Mouse (Mus musculus) layer of hippocampus, adult 8-10 months (tissue): ENCODE measurements around the gene Wdr63. TPM values are rescaled to one million over a fixed set of nuclear protein-coding genes. Genes with fewer than 3 reads are reported as not detected.

Source experiments
- DNase-seq, 2 experiments: peaks; one replicate each; pipeline ENCODE4 v3.0.0; 2022; ENCODE audit warnings: low spot score in 2 of 2
- total RNA-seq, 4 experiments: library from RNA; stranded (reverse); gene quantifications; 2 replicates each; pipeline ENCODE4 v1.2.4; 2022

The Wdr63 gene
- total RNA-seq, result 1 to 10 TPM in 2 of 4 experiments, under 1 TPM in 2; 0.67 to 1.7 (median 0.96) TPM

GRCm38 (mm10) chr3:146107921-146108571 is at the start of gene Wdr63:
TSS of gene Wdr63 (minus strand) at chr3:146108130.
- peak; percentile 68 to 76 for DNase-seq

GRCm38 (mm10) chr3:146156811-146157210 is 48.9 kb upstream of the Wdr63 start:
- no peak for DNase-seq

GRCm38 (mm10) chr3:146155628-146156576 is 48.0 kb upstream of the Wdr63 start:
- DNase-seq, result no peak

GRCm38 (mm10) chr3:146153862-146154611 is 46.1 kb upstream of the Wdr63 start:
- no peak for DNase-seq

GRCm38 (mm10) chr3:146152913-146153312 is 45.0 kb upstream of the Wdr63 start:
- DNase-seq, result no peak

GRCm38 (mm10) chr3:146152348-146152747 is 44.4 kb upstream of the Wdr63 start:
- no peak for DNase-seq

DNA sequence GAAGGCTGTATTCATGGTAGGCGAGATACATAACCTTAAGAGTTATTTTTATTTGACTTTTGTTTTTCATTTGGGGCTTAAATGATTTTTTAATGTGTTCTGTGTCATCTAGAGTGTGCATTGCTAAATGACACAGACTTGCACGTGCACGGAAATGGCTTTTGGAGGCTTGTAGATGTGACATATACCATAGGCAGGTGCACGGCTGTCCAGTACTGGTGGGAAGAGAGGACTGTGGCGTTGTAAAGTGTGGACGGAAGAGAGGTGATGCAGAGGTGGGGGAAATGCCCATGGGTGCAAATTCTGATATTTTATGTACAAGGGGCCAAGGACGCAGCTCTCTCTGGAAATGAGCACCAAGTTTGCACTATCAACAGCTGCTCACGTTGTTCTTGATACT is 43.8 kb upstream of the Wdr63 start:
- no peak for DNase-seq

DNA sequence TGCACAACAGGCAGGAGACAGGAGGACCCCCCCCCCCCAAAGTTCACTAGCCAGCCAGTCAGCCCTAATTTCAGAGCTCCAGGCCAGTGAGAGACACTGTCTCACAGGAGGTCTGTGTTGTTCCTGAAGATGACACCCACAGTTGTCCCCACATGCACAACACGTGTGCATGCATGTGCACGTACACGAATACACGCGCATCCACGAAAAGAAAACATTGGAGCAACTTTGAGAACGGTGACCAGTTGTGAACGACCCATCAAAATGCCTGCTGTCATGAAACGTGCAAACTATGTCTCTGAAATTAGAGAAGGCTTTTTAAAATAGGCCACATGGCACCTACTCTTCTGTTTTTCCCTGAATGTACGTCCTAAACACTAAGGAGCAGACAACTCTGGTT is 43.4 kb upstream of the Wdr63 start:
- no peak for DNase-seq

DNA sequence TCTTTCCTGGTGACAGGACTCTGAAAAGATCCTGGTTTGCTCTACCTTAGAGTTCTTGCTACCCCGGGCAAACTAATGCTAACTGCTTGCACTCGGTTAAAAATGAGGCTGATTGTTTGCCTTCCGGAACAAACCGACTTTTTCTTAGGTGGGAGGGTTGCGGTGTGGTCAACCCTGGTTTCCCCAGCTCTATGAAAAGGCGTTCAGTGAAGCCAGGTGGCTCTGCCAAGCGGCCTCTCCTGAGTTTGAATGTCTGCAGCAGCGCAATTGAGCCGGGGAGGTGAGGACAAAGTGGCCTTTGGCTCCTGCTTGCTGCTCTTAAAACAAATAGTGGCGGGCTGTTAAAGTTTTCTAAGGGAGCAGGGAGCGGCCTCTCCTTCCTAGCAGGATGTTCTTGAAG is 42.6 kb upstream of the Wdr63 start:
- no peak for DNase-seq

DNA sequence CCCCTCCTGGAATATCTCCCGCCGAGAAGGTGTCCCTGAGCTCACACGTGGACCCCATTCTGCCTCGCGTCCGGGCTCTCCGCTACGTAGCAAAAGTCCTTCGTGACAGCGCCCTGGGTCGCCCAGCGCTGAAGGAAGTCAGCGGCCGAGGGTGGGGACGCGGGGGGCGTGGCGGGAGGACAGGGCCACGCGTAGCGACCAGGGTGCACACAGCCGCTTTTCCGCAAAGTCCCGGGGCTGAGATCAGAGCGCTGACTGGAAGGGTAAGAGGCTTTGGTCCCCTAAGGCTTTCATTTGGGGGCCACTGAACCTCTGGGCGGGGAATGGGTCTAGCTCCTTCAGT is 42.1 kb upstream of the Wdr63 start:
- DNase-seq, result no peak

DNA sequence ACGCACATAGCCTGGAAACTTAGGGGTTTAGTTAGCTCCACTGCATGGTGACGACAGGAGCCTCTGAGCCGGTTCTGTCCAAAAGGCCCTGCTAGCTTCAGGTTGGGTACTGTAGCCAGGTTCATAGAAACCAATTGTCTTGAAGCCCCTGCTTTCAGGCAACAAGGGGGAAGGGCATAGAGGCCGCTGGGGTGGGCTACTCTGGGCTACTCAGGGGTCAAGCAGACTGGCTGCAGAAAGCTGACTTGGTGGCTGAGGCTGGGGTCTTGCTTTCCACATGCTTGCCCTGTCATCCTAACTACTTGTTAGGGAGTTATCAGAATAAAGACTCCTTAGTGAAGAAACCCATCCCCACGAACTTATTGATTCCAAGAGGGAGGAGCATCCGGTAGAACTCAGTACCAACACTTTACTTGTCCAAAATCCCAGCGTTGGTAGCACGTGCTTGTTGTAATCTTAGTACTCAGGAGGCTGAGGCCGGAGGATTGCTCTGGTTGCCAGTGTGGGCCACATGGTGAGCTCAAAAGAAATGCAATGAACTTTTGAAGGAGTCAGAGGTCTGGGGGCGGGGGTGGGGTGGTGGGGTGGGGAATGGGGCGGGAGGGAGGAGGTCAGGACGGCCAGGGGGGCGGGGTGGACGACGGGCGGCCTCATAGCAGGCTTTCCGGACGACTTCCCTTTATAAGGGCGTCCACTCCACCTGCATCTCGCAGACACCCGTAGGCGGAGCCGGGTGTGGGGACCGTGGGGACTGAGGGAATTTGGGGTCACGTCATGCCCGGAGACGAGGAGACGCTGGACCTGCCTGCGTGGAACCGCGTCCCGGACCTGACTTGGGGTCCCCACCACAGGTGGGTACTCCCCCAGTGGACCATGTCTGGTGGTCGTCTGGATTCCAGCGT is 41.5 kb upstream of the Wdr63 start, which contains the start of gene Mcoln2:
Gene Mcoln2, plus strand, starts transcription at position 678 of the 902 bp plus-strand sequence.
- no peak for DNase-seq

DNA sequence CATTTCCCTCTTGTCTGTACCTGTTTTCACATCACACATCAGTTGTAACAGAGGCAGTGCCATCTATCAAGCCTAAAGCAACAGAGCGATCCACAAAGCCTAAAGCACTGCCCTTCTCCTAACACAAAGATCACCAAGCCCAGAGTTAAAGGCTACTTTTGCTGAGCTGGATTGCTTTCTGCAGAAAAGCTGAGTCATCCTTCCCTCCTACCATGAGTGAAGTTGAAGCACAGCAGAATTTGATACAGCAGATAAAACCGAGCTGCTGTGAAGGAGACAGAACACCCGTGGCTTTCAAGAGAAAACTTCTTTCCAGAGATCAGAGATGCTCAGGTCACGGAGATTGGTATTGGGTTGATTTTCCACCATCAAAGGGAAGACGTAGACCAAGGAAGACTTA is 38.2 kb upstream of the Wdr63 start:
- DNase-seq, result no peak

- no peak for DNase-seq
Observed at GRCm38 (mm10) chr3:146145501-146145900, 37.6 kb upstream of the Wdr63 start.

DNA sequence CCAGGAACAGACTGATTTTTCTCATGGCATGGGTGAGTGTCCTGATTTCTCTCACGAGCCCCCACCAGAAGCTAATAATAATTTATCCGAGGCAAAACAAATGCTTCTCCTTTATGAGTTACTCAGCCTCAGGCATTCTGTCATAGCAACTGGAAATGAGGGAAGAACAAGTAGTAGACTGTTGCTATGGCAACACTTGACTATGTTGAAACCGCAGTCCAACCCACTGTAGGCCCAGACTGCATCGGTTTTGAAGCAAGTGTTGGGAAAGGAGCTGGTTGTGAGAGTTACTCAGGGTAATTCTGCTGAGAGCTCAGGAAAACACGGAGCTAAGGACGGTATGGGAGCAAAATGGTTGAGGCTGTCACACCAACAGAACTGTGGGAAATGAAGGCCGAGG is 34.6 kb upstream of the Wdr63 start:
- DNase-seq, result no peak

GRCm38 (mm10) chr3:146140276-146140675 is 32.3 kb upstream of the Wdr63 start:
- no peak for DNase-seq

GRCm38 (mm10) chr3:146136422-146136821 is 28.5 kb upstream of the Wdr63 start:
- no peak for DNase-seq

- DNase-seq, result no peak
Observed at GRCm38 (mm10) chr3:146135417-146135816, 27.5 kb upstream of the Wdr63 start.

GRCm38 (mm10) chr3:146134834-146135233 is 26.9 kb upstream of the Wdr63 start:
- no peak for DNase-seq

DNA sequence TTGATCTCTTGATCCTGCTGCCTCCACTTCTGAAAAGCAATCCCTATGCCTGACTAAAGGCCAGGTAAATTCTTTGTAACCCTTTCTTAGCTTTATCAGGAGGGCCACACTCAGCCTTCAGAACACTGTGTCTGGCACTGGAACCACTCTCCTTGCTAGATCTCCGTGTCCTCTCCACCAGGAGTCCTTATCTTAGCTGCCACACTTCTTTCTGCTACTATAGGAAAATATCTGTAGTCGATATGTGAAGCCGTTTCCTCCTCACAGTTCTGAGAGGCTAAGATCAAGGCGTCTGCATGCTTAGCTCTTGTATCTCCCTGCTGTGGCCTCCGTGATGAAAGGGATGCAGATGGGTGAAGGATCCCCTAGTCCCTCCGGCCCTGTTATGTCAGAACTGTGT is 19.3 kb upstream of the Wdr63 start:
- DNase-seq, result no peak

GRCm38 (mm10) chr3:146123464-146123825 is 15.5 kb upstream of the Wdr63 start:
- DNase-seq, result no peak
